Mouse (Mus musculus) hindlimb bud, embryonic 11.5 days (tissue): Measurements from ENCODE around the gene Pdcd6.
A peak's percentile ranks its signal among the peaks of the same experiment; 100 is the strongest.

Experiments used
- DNase-seq: peaks from one replicate; pipeline ENCODE4 v3.0.0-alpha.2; 2012; ENCODE audit warnings: low read depth, low spot score; ENCODE audit errors: extremely low spot score

The Pdcd6 gene

DNA sequence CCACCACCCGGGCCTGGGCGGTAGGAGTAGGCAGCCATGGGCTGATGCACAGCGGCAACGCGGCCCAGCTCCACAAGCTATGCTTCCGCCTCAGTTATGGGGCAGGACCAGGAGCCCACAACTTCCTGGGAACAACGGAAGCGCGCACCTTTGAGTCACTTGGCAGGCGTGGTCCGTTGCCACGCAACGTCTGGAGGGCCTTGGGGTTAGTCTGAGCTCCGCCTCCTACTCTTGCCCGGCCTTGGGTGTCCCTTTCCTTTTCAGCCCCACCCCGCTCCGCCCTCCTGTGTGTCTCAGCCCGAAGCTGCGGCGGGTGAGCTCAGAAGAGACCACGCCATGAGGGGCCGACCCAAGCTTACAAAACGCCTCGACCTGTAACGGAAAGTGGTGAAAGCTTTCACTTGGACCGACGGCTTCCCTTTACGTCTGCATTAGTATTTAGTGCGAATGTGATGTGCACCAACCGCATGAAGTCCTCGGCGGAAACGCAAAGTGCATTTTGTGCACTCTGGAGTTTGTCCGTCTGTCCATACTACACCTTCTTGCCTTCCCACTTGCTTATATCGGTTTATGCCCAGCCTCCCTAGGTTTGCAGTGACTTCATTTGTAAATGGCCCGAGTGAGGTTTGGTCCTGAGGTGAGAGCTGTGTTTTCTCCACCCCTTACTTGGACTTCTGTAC lies at the start of gene Pdcd6:
TSS of gene Pdcd6 (minus strand) at position 411 of the 680 bp plus-strand sequence.
- DNase-seq, result peak; percentile 86

- no peak for DNase-seq
These were observed 46.5 kb upstream of the Pdcd6 start, which contains the start of gene Lrrc14b for GRCm38 (mm10) chr13:74363859-74364235. Gene Lrrc14b (minus strand): TSS chr13:74364005.

GRCm38 (mm10) chr13:74363176-74363858 lies 45.9 kb upstream of the Pdcd6 start:
- DNase-seq, result no peak

GRCm38 (mm10) chr13:74362218-74362617 lies 44.8 kb upstream of the Pdcd6 start:
- no peak for DNase-seq

- no peak for DNase-seq
These were observed 39.1 kb upstream of the Pdcd6 start for GRCm38 (mm10) chr13:74356491-74356890.

- DNase-seq, result no peak
These were observed 33.1 kb upstream of the Pdcd6 start for GRCm38 (mm10) chr13:74350435-74350906.

- DNase-seq, result peak; percentile 89
These were observed 32.4 kb upstream of the Pdcd6 start, which contains the start of the genes Sdha and Ccdc127 for GRCm38 (mm10) chr13:74349566-74350434. Gene Sdha (minus strand): TSS chr13:74350280. Gene Ccdc127 (plus strand): TSS chr13:74350309.

DNA sequence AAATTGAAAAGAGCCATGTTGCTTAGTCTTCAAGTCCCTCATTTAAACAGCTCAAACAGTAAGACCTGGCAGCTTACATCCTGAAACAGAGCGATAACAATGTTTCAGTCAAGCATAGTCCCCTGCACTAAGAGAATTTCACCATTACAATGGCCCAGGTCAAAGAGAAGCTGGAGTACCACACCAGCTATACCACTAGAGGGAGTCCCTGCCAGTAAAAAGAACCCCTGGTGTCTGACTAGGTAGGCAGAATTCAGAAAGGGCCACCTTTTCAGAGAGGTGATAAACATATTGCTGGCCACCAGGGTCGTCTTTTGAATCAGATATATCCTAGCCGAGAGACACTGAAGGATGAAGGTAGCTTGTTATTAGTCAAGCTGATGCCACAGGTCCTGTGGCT lies 23.7 kb upstream of the Pdcd6 start:
- DNase-seq, result peak; percentile 18

DNA sequence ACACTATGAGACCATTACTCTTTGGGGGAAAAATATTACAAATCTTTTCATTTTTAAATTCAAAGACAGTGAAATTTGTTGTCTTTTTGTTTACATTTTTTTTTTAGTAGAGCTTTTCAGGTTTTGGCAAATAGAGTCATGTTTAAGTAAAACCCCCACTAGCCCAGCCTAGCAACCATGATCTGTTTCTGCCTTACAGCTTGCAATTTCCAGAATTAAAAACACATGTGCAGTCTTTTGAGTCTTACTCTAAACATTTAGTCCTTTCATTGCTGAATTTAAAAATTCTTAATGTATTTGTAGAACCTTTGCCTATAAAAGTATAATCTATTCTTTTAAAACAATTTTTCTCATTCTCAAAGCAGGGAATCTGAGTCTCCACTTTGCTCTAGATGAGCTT lies 11.9 kb upstream of the Pdcd6 start:
- DNase-seq, result no peak

DNA sequence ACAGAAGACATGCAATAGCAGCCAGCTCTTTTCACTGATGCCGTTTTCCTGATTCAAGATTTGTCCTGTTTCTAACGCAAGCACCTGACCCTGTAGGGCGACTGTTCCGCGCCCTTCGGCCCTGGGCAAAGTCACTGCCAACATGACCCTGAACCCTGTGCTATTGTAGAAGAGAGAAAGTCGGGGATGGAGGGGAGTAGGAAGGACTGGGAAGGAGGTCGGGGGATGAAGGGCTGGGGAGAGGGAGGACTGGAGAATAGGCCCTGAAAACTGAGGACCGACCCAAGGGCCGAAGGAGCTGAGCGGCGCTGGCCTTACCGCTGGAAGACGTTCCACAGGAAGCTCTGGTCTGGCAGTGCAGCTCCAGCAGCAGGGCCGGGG lies 601 bp downstream of the Pdcd6 start:
- no peak for DNase-seq

- DNase-seq, result no peak
These were observed 994 bp downstream of the Pdcd6 start for GRCm38 (mm10) chr13:74316386-74316785.

GRCm38 (mm10) chr13:74314616-74315015 lies 2.8 kb downstream of the Pdcd6 start:
- no peak for DNase-seq

GRCm38 (mm10) chr13:74305780-74306179 lies 11.6 kb downstream of the Pdcd6 start:
- no peak for DNase-seq

GRCm38 (mm10) chr13:74305380-74305779 lies 12.0 kb downstream of the Pdcd6 start:
- DNase-seq, result no peak

DNA sequence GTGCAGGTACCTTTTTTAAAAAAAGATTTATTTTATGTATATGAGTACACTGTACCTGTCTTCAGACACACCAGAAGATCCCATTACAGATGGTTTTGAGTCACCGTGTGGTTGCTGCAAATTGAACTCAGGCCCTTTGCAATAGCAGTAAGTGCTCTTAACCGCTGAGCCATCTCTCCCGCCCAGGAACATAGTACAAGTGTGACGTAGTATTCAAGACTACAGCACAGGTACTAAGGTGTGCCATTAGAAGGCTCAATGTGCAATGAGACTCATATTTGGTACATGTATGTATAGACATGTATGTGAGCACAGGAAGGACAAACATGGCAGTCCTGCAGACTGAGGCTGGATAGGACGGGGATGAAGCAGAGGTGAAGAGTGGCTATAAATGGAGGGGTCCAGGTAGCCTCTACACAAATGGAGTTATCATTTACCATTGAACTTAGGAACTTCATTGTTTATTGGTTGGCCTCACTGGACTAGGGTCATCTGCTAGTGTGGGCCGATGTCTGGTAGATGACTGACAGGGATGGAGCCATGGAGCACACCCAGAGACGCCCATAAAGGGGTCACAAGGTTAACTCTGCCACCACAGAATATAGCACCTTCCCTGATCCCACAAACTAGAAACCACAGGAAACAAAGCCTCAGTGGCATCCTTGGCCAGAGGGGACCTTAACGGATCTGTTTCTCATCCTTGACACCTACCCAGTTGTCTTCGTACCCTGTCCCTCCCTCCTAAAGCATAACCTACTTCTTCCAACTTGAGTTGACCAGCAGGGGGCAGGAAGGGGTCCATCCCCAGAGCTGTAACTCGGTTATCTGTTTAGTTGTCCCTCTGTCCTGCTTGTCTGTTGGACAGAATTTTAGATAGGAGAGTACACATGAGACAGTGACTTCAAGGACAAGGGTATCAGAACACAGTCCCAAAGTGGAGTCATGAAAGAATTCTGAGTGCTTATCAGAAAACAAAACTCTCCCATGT lies 15.0 kb downstream of the Pdcd6 start:
- no peak for DNase-seq

DNA sequence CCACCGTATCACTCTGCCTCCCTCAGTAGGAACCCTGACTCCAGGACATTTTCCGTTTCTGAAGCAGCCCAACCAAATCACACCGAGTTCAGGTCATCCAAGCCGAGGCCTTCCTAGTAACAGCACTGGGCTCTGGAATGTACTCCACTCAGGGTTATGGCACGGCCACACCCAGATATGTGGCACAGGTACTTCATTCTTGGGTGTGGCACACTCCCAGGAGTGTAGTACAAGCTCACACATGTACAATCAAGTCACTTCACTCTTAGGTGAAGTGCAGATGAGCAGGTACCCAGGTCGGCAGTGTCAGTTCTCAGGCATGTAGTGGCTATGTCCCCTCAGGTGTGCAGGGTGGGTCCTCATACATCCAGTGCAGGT lies 15.8 kb downstream of the Pdcd6 start:
- DNase-seq, result no peak

- DNase-seq, result peak; percentile 46
These were observed 16.3 kb downstream of the Pdcd6 start for GRCm38 (mm10) chr13:74300925-74301606.

DNA sequence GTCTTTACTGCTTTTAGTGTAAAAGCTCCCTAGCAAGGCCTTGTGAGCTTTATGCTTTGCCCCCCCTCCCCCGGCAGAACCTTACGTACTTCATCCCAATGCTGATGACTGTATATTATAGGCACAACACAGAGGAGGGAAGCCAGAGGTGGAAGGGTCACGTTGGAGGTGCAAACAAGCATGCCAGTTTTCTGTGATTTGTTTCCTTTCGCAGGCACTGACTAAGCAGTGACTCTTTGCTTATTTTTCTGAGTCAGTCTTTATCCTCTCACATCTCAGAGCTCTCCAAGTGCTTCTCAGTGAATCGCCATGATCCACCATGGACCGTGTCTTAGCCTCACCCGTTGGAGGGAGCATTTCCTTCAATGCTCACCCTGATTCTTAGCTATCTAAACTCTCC lies 21.0 kb downstream of the Pdcd6 start:
- DNase-seq, result no peak

DNA sequence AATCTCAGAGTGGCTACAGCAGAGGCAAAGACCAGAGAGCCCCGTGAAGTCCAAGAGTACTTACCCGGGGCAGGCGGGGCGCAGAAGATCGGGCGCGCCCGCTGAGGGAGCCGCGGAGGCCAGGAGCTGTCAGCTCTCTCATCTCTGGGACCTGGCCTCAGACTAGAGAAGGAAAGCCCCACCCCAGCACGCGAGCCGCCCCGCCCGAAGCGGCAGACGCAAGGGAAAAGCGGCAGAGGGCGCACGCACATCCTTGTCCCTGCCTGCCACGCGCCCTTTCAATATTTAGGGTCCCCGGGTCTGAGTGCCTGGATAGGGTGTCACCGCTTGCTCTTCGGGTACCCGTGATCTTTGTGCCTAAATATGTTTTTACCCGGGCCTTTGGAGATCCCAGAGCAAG lies 25.2 kb downstream of the Pdcd6 start, which contains the start of gene Ahrr:
TSS of gene Ahrr (minus strand) at position 165 of the 400 bp plus-strand sequence.
- no peak for DNase-seq

GRCm38 (mm10) chr13:74289646-74290045 lies 27.7 kb downstream of the Pdcd6 start:
- DNase-seq, result no peak
